Mouse (Mus musculus) mesoderm, embryonic 11.5 days (tissue): Measurements from ENCODE around the gene Unc80.
A peak's percentile ranks its signal among the peaks of the same experiment; 100 is the strongest.

Experiments used
- DNase-seq: peaks from one replicate; pipeline ENCODE4 v3.0.0-alpha.2; 2012; ENCODE audit warnings: low read depth, low spot score

Gene Unc80

DNA sequence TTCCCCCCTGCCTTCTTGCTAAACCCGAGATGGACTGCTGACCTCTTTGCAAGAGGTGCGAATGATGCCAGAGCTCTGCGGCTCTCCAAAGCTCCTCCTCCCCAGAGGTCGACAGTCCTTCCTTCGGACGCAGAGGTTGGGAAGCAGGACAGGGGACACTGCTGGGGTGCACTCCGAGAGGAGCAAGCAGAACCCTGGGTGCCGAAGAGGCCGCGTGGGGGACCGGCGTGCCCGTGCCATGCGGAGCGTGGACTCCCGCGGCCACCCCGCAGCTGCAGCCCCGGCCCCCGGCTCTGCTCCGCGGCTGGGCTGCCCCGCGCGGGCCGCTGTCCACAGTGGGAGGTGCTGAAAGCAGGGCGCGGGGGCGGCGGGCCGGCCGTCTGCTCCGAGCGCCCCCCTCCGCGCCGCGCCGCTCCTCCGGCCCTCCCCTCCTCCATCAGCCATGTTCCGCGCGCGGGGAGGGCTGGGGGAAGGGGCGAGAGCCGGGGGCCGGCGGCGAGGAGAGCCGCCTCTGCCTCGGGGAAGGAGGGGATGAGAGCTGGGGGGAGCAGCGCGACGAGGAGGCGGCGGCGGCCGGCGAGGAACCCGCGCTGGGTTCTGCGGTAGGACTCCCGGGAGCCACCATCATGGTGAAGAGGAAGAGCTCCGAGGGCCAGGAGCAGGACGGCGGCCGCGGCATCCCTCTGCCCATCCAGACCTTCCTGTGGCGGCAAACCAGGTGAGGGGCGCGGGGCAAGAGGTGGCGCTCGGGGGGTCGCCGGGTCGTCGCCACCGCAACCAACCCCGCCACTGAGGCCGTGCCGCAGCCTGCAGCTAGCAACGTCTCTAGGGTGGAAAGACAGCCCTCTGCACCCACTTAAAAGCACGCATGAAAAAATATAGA, at the start of gene Unc80:
Gene Unc80, plus strand, starts transcription at position 547 of the 883 bp plus-strand sequence.
- DNase-seq = peak; percentile 68

DNA sequence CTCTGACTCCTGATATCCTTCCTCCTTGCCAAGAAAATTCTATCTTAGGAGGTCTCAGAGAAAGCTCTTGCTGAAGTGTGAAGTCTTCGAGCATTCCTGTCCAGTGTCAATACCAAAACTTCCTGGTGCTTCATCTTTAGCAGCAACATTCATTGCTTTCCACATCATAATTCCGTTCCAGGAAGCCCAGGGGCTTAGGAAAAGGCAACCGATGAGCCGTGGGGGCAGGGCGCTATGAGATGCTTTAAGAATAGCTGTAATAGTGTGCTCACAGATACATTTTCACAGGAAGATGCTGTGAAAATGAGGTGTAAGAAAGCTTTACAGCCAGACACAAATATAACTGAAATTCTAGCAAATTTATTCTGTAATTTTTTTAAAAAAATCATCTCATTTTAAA, 42.1 kb upstream of the Unc80 start:
- DNase-seq = no peak

DNA sequence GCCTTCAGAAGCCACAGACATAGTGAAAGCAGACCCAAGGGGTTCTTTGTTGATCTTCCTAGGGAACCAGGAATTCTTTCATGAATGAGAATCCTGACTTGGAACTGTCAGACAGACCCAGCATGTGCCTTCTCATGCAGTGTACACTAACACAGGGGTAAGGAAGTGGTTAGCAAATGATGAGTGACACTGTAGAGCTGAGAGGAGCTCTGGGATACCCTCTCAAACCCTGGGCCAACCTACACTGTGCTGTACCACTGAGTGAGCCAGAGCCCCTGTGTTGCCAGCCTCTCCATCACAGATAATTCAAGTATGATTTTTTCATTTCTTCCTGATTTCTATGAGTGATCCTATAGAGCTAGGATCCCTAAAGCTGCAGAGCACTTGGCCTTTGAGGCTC, 37.2 kb upstream of the Unc80 start:
- no peak for DNase-seq

- no peak for DNase-seq
Measured at GRCm38 (mm10) chr1:66431472-66431871, 36.7 kb upstream of the Unc80 start.

DNA sequence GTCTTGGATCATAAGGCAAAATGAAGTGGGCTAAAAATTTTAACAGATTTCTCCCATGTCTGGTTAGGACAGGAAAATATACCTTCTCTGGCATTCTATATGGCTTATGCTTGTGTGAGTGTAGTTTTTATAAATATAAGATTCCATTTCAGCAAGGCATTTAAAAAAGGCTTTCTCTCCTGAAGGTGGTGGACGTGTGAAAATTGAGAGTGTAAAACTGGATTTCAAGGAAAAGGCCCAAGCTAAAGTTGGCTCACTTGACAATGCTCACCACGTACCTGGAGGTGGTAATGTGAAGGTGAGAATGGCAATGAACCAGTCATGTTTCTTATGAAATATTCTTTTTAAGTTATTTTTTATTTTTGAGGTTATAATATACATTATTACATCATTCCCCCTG, 30.1 kb upstream of the Unc80 start:
- DNase-seq = no peak

DNA sequence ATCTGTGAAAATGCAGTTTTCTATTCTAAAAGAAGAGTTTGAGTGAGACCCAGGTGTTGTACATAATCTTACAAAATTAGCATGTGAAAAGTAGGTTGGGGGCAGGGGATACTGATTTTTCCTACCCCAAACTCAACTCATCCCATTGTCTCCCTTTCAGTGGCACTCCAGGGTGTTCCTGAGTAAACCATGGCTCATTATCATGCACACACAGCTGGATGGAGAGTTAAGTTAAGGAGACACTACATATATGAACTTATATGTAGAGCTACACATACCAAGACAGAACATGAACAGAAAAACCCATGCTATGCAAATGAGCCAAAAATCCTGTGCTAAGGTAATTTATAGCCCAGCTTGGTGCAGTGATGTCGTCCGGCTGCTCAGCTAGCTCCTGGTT, 25.2 kb upstream of the Unc80 start:
- DNase-seq = no peak

GRCm38 (mm10) chr1:66449471-66449870, 18.7 kb upstream of the Unc80 start:
- DNase-seq = no peak

DNA sequence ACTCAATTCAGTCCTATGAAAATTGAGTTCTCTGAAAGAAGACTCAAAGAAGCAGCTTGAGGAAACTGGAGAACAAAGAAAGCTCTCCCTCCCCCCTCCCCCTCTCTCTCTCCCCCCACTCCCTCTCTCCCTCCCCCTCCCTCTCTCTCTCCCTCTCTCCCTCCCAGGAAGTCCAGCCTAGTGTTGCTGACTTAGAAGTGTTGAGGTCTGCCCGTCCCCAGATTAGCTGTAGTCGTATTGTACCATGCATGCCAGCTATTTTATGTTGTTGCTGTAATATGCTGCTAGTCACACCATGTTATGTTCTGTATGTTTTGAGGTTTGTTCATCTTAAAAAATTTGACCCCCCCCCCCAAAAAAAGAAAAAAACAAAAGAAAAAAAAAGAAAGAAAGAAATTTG, 11.6 kb upstream of the Unc80 start:
- DNase-seq = no peak

- no peak for DNase-seq
Measured at GRCm38 (mm10) chr1:66457747-66458146, 10.4 kb upstream of the Unc80 start.

DNA sequence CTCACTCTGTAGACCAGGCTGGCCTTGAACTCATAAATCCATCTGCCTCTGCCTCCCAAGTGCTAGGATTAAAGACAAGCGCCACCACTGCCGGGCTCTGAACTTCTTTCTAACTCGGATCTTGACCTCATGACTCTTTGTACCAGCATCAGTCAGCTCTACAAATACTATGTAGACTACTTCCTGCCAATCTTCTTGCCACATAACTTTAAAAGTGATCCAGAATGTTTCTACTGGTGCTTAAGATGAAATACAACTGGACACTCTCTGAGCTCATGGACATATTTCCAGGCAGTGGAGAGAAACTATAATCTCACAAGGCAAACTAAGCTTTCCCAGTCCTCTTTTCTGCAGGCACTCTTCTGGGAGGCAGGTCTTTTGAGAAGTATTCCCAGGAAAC, 8.8 kb upstream of the Unc80 start:
- DNase-seq = no peak

- DNase-seq = no peak
Measured at GRCm38 (mm10) chr1:66460850-66461249, 7.3 kb upstream of the Unc80 start.

- no peak for DNase-seq
Measured at GRCm38 (mm10) chr1:66468704-66469020, 495 bp downstream of the Unc80 start.

DNA sequence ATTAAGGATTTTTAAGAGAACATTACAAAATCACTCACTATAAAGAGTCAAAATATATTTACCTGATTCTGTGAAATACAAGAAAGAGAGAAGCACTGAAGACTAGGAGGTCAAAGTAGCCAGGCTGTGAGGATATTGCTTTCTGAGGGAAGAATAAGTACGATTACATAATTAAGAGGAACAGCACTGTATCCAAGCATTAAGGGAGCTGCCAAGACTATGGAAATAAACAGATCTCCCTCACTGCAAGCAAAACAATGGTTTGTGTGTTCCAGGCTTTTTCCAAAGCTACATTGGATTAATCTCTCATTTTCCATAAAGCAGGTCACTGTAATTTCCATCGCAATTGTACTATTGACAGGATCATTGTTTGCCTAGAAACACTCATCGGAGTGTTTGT, 14.6 kb downstream of the Unc80 start:
- DNase-seq = no peak

DNA sequence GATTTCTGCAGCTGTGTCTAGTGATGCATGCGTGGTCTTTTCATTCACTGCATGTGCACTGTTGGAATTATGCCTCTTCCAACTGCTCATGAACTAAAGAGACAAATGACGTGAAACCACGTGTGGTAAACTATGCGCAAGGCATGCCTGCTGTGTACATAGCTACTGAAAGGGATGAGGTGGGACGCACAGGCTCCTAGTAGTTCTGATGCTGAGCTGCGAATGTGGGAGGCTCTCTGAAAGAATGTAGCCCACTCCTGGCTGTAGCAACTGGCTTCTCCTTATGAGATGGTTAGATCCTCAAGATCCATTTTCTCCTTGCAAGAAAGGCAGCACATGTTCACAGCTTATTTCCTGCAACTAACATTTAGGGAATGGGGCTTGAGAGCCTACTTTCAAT, 24.9 kb downstream of the Unc80 start:
- no peak for DNase-seq

DNA sequence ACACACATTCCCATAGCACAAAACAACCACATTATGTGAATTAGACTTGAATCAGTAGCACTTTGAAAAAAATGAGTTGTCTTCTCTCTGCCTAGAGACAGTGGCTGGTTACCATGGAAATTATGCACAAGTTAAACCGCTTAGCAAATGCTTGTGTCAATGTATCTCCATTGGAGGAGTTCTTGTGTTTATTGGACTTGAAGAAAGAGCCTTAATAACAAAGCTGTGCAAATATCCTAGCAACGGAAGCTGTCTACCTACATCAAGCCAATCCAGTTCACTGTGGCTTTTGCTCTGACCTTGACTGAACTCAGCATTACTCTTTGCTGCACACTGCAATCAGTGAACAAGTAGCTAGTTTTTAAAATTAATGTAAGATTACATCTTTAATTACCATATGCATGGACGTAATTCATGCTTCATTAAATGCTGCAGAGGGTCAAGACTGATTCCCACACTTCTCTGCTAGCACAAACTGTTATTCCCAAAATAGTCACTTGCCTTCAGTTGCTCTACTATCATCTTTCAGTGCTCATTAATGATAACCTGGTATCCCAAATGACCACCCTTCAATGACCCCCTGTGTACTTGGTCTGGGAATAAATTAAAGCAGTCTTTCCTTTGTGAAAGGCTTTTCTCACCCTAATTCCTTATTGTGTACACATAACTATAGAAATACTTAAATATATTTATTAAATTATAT, 27.3 kb downstream of the Unc80 start:
- peak; percentile 9 for DNase-seq

GRCm38 (mm10) chr1:66550812-66551211, 82.6 kb downstream of the Unc80 start:
- no peak for DNase-seq

GRCm38 (mm10) chr1:66552396-66552966, 84.3 kb downstream of the Unc80 start:
- peak; percentile 3 for DNase-seq

GRCm38 (mm10) chr1:66561636-66562270, 93.6 kb downstream of the Unc80 start:
- DNase-seq = no peak

- no peak for DNase-seq
Measured at GRCm38 (mm10) chr1:66562332-66562731, 94.2 kb downstream of the Unc80 start.

- no peak for DNase-seq
Measured at GRCm38 (mm10) chr1:66569736-66570135, 101.6 kb downstream of the Unc80 start.

DNA sequence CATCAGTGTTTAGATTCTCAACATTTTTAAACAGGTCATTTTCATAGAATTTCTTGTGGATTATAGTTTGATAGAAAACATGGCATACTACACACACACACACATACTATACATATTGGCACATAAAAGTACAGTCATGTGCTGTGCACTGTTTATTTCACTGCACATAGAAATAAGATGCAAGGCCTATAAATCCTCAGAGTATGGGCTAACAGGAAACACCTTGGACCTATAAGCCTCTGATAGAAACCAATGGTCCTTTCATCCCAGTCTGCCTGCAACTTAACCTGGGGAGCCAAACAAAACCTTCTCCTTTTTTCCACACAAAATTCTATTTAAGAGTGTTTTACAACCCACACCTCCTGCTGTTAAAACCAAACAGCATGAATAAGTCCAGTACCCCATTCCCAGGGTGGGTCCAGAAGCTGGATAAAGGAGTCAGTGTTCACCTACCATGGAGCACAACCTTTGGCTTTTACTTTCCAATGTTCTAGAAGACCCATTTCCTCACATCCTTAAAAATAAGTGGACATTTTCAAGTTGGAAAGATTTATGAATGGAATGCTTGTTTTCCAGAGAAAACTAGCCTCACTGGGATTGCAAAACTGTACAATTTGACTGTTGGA, 129.1 kb downstream of the Unc80 start:
- no peak for DNase-seq

GRCm38 (mm10) chr1:66608304-66608703, 140.1 kb downstream of the Unc80 start:
- no peak for DNase-seq
